Mouse (Mus musculus) heart, adult 9 months (tissue): ENCODE measurements at regions not wholly inside any gene's neighbourhood (a gene's known extent, or its start where the extent isn't known, plus 50 kb on each side); places are given as distances from the start of the nearest gene placed in this dataset.
A peak's percentile ranks its signal among the peaks of the same experiment; 100 is the strongest.

ENCODE experiments used
- DNase-seq, 2 experiments: peaks; one replicate each; pipeline ENCODE4 v3.0.0; 2022; ENCODE audit warnings: low spot score in 2 of 2

DNA sequence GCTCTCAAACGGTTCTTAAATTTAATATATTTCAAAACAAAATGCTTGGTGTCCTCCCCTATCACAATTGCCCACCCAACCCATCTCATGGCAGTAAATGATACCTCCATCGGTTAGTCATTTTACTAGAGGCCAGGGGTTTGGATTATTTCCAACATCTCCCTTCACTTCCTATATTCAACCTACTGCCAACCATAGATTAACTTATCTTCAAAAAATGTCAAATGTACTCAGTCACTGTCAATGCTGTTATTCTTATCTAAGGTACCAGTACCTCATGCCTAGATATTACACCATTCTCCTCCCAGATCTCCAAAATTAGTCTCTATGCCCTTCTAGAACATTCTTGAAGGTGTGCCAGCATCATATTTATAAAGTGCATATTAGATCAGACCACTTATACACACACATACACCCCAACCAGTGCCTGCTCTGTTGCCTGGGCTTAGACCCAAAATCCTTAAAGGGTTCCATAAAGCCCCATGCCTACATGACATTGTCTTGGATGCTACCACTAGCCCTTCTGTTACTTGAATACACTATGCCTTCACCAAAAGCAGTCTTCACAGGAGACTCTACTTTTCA lies 183.4 kb upstream of the Cadm1 start:
- DNase-seq: no peak

DNA sequence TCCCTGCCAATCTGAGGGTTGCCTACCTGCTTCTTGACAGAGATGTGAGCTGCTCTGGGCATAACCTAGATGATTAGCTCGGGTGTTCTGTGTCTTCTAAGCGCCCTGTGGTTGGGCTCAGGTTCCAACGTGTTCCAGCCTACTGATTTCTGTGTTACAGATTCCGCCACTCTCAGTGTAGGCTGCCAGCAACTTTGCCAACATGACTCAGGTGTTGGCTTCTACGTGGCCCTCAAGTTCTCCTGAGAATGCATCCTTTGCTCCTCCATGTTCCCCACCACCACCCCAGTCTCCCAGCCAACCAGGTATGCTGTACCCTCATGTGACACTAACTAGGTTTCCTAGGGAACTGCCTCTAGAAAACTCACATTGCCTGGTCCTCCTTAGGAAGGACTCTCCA lies 179.7 kb upstream of the Cadm1 start:
- no peak for DNase-seq

- no peak for DNase-seq
Measured at GRCm38 (mm10) chr9:47351036-47351435, 178.9 kb upstream of the Cadm1 start.

GRCm38 (mm10) chr9:47353017-47353416 lies 177.0 kb upstream of the Cadm1 start:
- DNase-seq: no peak

GRCm38 (mm10) chr9:47353972-47354371 lies 176.0 kb upstream of the Cadm1 start:
- no peak for DNase-seq

GRCm38 (mm10) chr9:47354423-47354822 lies 175.6 kb upstream of the Cadm1 start:
- DNase-seq: no peak

- no peak for DNase-seq
Measured at GRCm38 (mm10) chr9:47354866-47355265, 175.1 kb upstream of the Cadm1 start.

GRCm38 (mm10) chr9:47357756-47358399 lies 172.1 kb upstream of the Cadm1 start:
- DNase-seq: peak; percentile 19 to 47

- DNase-seq: no peak
Measured at GRCm38 (mm10) chr9:47358400-47358767, 171.6 kb upstream of the Cadm1 start.

DNA sequence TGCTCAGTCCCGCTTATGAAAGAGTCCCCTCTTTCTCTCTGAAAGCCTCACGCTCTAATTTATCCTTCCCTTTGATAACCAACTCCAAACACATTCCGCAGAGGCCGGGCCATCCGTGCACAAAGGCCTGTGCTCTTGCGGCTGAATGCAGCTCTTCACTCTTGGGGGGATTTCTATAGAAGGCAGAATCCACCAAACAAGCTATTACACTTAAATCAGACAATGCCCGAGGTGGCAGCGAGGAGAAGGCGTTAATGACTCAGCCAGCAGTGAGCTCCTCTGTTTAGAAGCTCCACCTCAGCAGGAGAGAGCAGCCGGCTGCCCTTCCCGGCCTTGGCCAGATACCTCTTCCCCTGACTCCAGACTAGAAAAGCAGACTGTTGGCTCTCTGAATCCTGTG lies 166.9 kb upstream of the Cadm1 start:
- DNase-seq: no peak

- DNase-seq: no peak
Measured at GRCm38 (mm10) chr9:47364762-47365161, 165.2 kb upstream of the Cadm1 start.

GRCm38 (mm10) chr9:47367266-47367957 lies 162.6 kb upstream of the Cadm1 start:
- DNase-seq: no peak

GRCm38 (mm10) chr9:47368015-47368901 lies 161.7 kb upstream of the Cadm1 start:
- DNase-seq: no peak

DNA sequence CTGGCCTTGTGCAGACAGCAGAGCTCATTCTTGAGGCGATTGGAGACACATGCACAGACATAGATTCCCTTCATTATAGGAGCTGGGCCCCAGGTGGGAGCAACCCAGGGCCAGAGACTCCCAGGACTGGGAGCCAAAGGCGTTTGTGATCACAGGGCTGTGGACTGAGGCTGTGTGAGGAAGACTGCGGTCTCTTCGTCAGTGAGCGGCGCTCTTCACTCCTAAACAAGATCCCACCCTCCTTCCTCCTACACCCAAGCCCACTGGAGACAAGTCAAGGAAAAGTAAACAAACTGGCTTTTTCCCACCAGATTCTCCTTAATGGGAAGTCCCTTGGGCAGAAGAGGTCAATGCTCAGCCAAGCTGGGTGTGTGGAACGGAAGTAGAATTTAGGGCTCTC lies 157.7 kb upstream of the Cadm1 start:
- DNase-seq: peak; percentile 1 to 15

DNA sequence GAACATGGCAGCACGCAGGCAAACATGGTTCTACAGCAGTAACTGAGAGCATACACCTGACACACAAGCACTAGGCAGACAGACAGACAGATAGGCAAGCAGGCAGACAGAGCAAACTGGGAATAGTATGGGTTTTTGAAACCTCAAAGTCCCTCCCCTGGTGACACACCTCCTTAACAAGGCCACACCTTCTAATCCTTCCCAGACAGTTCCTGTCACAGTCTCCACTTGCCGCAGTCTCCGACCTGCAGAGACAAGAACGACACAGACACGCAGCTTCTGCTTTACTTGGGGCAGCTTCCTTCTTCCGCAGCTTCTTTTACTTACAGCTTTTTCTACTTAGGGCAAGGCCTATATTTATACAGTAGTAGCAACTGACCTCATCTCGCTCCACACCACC lies 155.9 kb upstream of the Cadm1 start:
- no peak for DNase-seq

DNA sequence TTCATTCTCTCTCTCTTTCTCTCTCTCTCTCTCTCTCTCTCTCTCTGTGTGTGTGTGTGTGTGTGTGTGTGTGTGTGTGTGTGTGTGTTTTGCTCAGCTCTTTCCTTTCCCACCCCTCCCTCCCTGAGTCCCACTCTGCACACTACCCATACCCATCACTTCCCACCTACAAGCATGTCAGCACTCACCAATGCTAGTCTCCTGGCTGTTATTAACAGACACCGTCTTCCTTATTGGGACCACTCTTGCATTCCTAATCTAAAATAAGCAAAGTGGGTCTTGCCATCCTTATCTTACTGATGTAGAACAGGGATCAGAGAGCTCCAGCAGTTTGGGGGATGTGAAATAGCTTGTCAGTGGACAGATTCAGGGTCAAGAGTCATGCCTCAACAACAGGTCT lies 153.3 kb upstream of the Cadm1 start:
- DNase-seq: no peak

GRCm38 (mm10) chr9:47378541-47378940 lies 151.4 kb upstream of the Cadm1 start:
- no peak for DNase-seq

GRCm38 (mm10) chr9:47380361-47380760 lies 149.6 kb upstream of the Cadm1 start:
- DNase-seq: no peak

DNA sequence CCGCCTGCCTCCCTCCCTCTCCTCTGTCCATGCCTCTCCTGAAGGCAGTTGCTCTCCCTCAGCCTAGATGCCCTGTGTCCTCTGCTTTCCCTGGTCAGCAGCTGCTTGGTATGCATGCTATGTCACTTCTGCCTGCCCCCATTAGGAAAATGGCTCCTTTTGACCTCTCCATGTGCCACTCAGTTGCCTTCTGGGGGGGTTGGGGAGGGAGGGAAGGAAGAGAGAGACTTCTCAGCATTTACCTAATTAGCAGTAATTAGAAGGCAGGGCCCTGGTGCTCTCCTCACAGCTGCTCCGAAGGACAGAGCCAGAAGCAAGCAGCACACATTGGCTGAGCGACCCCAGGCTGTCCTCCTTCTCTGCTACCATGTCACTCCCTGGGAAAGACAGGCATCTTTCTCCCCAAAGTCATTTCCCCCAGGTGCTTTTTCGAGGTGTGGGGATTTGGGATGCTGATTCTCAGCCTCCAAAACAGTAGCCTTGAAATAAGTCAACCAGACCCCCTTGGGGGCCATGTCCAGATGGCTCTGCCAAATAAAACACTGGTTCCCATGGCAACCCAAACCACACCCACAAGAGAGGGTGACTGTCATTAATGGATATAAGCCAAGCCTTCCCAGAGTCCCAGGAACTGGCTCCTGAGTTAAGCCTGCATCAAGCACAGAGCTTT lies 145.7 kb upstream of the Cadm1 start:
- no peak for DNase-seq

- DNase-seq: no peak
Measured at GRCm38 (mm10) chr9:47386646-47387045, 143.3 kb upstream of the Cadm1 start.

DNA sequence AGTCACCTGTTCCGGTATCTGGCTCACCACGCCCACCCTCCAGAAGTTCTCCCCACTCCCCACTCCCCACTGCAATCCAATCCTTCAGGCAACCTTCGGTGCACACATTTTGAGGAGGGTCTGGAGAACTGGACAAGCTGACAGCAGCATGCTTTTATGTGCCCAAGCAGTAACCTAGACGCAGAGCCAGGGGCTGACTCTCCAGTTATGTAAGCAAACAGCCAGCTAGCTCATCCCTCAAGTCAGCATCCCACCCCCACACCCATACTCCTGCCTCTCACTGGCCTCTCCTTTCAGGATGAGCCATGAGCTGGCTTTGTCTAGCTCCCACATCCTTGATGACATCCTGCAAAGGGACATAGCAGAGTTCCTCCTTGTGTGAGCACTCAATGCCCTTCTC lies 142.8 kb upstream of the Cadm1 start:
- no peak for DNase-seq
